ENCODE assay signal across 7 mouse cellular contexts in genomic region chr17:67175836-67176235, GRCm38 (mm10).
A peak's percentile ranks its signal among the peaks of the same experiment; 100 is the strongest.
DNase-seq lines count a peak whose midpoint lies in the region.

No protein-coding gene starts in this region.

- DNase-seq in urinary bladder, postnatal 25 days (ENCODE audit: low spot score) = peak; percentile 11
- no peak for DNase-seq in urinary bladder, postnatal 10 days (ENCODE audit: low spot score)
- DNase-seq in cerebellum, adult 9-11 months = peak; percentile 11
- DNase-seq in gastrocnemius, postnatal 10 days = peak; percentile 8
- peak; percentile 55 for DNase-seq in kidney, postnatal 14 days
- peak; percentile 59 for DNase-seq in lung, postnatal 10 days
- no peak for DNase-seq in adipocyte (ENCODE audit: low spot score)

Comparison
In these comparisons a context has a peak if more than half of its experiments do, and no peak if none do; other contexts are left out.
1. DNase-seq: peak in urinary bladder, postnatal 25 days (single experiment), cerebellum, adult 9-11 months (single experiment), gastrocnemius, postnatal 10 days (single experiment), kidney, postnatal 14 days (single experiment) and lung, postnatal 10 days (single experiment); none in urinary bladder, postnatal 10 days (single experiment) and adipocyte (single experiment).